Mouse (Mus musculus): ENCODE results near the gene Ppy.

Gene Ppy

GRCm38 (mm10) chr11:102101219-102101618 lies at the start of gene Ppy:
Gene Ppy, minus strand, starts transcription at chr11:102101319.
- no peak for DNase-seq (ENCODE audit: extremely low read depth, low read depth, low spot score)

GRCm38 (mm10) chr11:102147213-102147989 lies 46.3 kb upstream of the Ppy start:
- no peak for DNase-seq (ENCODE audit: extremely low read depth, low read depth, low spot score)

GRCm38 (mm10) chr11:102146531-102146930 lies 45.4 kb upstream of the Ppy start:
- no peak for DNase-seq (ENCODE audit: extremely low read depth, low read depth, low spot score)

GRCm38 (mm10) chr11:102146005-102146404 lies 44.9 kb upstream of the Ppy start:
- DNase-seq (ENCODE audit: extremely low read depth, low read depth, low spot score): no peak

GRCm38 (mm10) chr11:102145471-102146001 lies 44.4 kb upstream of the Ppy start, which contains the start of gene Nags:
Gene Nags, plus strand, starts transcription at chr11:102145513.
- DNase-seq (ENCODE audit: extremely low read depth, low read depth, low spot score): no peak

- no peak for DNase-seq (ENCODE audit: extremely low read depth, low read depth, low spot score)
Observed at GRCm38 (mm10) chr11:102144957-102145470, 43.9 kb upstream of the Ppy start.

- no peak for DNase-seq (ENCODE audit: extremely low read depth, low read depth, low spot score)
Observed at GRCm38 (mm10) chr11:102142355-102142754, 41.2 kb upstream of the Ppy start.

- DNase-seq (ENCODE audit: extremely low read depth, low read depth, low spot score): no peak
Observed at GRCm38 (mm10) chr11:102140508-102140907, 39.4 kb upstream of the Ppy start.

- DNase-seq (ENCODE audit: extremely low read depth, low read depth, low spot score): no peak
Observed at GRCm38 (mm10) chr11:102138447-102138740, 37.3 kb upstream of the Ppy start.

GRCm38 (mm10) chr11:102137625-102138446 lies 36.7 kb upstream of the Ppy start:
- no peak for DNase-seq (ENCODE audit: extremely low read depth, low read depth, low spot score)

- no peak for DNase-seq (ENCODE audit: extremely low read depth, low read depth, low spot score)
Observed at GRCm38 (mm10) chr11:102134516-102134915, 33.4 kb upstream of the Ppy start.

- DNase-seq (ENCODE audit: extremely low read depth, low read depth, low spot score): no peak
Observed at GRCm38 (mm10) chr11:102117386-102117785, 16.3 kb upstream of the Ppy start.

- no peak for DNase-seq (ENCODE audit: extremely low read depth, low read depth, low spot score)
Observed at GRCm38 (mm10) chr11:102116241-102116640, 15.1 kb upstream of the Ppy start.

GRCm38 (mm10) chr11:102111576-102111975 lies 10.5 kb upstream of the Ppy start:
- no peak for DNase-seq (ENCODE audit: extremely low read depth, low read depth, low spot score)

GRCm38 (mm10) chr11:102107732-102108131 lies 6.6 kb upstream of the Ppy start, which contains the start of gene Pyy:
Gene Pyy, minus strand, starts transcription at chr11:102107832.
- no peak for DNase-seq (ENCODE audit: extremely low read depth, low read depth, low spot score)

- DNase-seq (ENCODE audit: extremely low read depth, low read depth, low spot score): no peak
Observed at GRCm38 (mm10) chr11:102106911-102107310, 5.8 kb upstream of the Ppy start.

GRCm38 (mm10) chr11:102102485-102103258 lies 1.6 kb upstream of the Ppy start:
- no peak for DNase-seq (ENCODE audit: extremely low read depth, low read depth, low spot score)

- DNase-seq (ENCODE audit: extremely low read depth, low read depth, low spot score): no peak
Observed at GRCm38 (mm10) chr11:102096887-102097391, 4.2 kb downstream of the Ppy start.

GRCm38 (mm10) chr11:102096446-102096845 lies 4.7 kb downstream of the Ppy start:
- DNase-seq (ENCODE audit: extremely low read depth, low read depth, low spot score): no peak

GRCm38 (mm10) chr11:102095676-102096075 lies 5.4 kb downstream of the Ppy start:
- DNase-seq (ENCODE audit: extremely low read depth, low read depth, low spot score): no peak

Data from fat pad, adult 2 months (tissue).